Mouse (Mus musculus): ENCODE measurements around the gene Sorcs3.

DNA sequence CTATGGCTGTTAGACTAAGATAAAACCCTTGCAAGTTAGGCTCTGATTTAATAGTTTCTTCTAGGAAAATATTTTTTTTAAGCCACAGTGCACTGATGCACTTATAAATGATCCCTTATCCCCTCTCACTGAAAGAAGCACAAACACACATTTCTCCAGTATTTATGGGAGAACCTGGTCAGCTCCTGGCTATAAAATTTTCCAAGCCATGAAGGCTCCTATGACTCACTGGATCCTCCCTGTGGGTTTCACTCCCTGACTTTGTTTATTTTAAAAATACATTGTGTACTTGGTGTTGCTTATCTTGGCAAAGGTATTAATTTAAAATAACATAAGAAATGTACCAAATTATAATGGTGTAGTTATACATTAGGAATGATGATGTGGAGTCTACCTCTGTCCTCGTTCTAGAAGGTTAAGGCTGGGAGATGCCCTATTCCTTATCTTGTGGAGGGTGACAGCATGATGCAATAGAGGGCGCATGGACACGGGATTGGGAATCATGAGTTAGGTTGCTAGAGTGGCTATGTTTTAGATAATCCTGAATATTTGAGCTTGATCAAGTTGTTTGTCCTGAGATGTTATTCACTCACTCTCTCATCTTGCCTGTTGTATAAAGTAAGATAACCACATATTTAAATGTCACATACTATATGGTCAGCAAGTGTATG is 573.4 kb downstream of the Sorcs3 start:
- TF ChIP-seq CTCF (IDR thresholded peaks at IDR 0.05; ENCODE audit: extremely low read depth, insufficient read length, insufficient replicate concordance, low read depth, low read length) (no peak), POLR2A (IDR thresholded peaks at IDR 0.05; ENCODE audit: low read depth, low read length) (no peak)
